Mouse (Mus musculus) spleen, postnatal 36 days (tissue): ENCODE results near the gene Rgsl1.
"Not testable (repeated sequence)": the region's sequence is repeated elsewhere in the genome, so short reads cannot be mapped to it uniquely, and the experiment has no call there.

Experiments used
- DNase-seq, 2 experiments: peaks; one replicate each; pipeline ENCODE4 v3.0.0; 2022; ENCODE audit warnings: low spot score in 2 of 2, mixed read lengths in 1 of 2

The Rgsl1 gene

DNA sequence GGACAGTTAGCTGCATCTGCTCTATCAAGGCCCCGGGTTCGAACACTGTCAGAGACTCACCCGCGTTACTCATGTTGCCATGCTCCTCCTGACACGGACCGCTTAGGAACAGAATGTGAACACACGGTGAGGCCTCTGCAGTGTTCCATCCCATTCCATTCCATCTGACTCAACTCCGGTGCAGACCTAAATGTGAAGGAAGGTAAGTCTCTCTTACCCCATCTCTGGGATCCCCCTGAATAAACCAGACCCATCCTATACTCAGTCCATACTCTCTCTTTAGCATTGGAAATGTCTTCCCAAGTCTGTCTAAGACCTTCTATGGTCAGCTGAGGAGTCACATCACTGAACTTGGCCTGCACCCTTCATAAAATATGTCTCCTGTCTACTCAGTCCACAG is at the start of gene Rgsl1:
Gene Rgsl1, minus strand, starts transcription at position 101 of the 400 bp plus-strand sequence.
- no peak for DNase-seq

DNA sequence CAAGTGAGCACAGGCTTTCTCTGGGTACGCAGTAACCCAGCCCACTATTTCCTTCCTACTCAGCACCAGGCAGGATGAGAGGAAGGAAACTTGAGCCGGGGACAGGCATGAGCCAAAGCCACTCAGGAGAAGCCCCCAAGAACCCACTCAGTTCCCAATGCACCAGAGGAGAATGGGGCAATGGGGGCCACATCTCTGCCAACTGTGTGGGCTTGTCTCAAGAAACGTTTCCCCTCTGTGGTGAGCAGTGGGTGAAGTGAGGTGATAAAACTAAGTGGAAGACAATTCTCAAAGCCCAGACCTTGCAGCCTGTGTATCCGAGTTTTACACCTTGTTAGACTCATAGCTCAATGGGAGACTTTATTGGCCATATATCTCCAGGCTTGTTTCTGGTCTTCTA is 47.5 kb upstream of the Rgsl1 start, which contains the start of gene Teddm1a:
Gene Teddm1a, plus strand, starts transcription at position 301 of the 400 bp plus-strand sequence.
- DNase-seq, result no peak

DNA sequence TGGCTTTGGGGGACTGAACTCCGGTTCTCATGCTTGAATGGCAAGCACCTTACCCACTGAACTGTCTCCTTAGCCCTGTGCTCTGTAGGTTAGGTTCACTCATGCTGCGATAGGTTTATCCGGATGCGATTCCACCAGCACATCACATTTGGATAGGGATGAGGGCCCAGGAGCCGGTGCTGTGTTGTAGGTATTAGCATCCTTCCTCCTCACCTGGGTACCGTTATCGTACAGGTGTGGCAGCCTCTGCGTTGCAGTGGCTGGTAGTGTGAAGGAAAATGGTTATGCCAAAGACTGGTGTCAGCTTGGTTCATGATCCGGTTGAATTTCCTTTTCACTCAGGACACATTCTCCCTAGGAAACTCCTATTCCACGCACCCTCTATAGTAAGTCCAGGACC is 46.2 kb upstream of the Rgsl1 start:
- DNase-seq, result no peak

DNA sequence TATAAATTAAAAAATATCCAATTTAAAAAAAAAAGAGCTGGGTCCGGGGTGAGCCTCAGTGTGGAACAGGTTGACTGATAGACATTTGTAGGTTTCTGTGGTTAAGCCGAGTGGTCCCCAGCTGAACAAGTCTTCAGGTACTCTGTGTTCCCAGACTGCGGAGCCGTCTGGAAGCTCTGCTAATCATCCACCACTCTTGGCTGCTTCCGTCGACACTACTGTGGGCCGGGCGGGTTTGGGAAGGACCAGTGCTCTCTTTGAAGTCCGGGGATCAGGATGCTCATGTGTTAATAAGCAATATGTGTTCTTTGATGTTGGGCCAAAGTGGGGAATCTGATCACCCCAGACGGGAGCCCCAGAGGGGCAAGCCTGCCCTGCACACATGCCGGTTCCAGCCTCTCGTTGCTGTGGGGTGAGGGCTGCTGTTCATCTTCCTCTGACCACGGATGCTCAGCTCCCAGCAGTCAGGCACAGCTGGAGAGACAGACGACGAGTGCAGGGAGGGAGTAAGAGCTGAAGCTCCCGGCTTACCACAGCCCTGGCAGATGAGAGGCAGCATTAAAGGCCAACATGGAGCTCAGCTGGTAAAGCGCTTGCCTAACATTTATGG is 42.2 kb upstream of the Rgsl1 start:
- DNase-seq, result no peak

DNA sequence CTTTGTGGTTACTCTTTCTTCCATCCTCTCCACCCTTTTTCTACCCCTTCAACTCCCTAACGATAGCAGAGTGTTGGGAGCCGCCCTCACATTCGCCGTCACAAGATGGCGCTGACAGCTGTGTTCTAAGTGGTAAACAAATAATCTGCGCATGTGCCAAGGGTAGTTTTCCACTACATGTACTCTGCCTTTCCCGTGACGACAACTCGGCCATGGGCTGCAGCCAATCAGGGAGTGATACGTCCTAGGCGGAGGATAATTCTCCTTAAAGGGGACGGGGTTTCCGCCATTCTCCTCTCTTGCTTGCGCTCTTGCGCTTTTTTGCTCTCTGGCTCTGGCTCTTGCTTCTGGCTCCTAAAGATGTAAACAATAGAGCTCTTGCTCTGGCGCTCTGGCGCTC is 36.4 kb upstream of the Rgsl1 start:
- DNase-seq, result peak; percentile 9

DNA sequence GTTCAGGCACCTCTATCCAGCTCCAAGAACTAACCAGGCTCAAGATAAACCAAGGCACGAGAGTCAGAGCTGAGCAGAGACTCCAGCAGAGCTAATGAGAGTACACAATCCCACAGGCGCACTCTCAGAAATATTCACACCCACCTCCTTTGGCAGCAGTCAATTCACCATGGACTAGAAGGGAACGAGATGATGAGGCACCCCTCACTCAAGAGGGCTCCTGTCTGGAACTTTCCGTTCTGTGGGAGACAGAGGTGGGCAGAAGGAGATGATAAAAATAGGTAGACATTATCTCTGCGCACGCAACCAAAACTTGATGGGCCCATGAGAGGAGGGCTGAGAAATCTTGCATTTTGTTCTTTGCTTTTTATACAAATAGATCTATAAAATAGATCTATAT is 30.1 kb upstream of the Rgsl1 start, which contains the start of gene Teddm1b:
Gene Teddm1b, plus strand, starts transcription at position 301 of the 400 bp plus-strand sequence.
- no peak for DNase-seq

DNA sequence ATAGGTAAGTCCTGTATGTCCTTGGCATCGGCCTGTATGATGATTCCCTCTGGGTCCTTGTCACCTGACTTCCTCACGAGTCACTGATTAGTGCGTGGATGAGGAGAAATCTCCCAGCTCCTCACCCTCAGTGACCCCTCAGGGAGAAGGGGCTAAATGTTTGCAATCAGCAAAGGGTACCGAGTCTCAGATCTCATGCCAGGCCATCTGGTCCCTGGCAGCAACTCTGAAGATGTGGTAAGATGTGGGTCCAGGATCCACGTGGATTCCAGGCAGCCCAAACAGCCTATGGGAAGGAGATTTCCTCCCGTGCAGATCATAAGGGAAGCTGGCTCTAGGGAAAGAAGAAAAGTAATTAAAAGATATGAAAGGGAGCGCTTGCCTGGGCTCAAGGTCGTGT is 12.0 kb upstream of the Rgsl1 start:
- DNase-seq, result no peak

DNA sequence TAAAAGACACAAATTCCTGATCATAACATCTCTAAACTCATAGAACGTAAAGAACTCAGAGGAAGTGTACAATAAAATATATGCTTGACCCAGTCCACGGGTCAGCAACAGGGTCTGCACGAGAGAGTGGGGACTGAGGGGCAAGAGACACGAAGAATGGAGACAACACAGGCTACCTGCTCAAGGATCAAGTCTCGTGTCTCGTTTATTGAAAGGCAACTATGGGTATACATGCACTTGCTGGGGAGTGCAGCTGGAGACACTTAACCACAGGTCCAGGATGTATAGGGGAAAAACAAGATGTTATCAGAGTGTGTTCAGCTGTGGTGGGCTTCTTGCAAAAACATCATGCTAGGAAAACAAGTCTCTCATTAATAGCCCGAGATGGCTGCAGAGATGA is 8.8 kb upstream of the Rgsl1 start:
- DNase-seq, result not testable (repeated sequence)

DNA sequence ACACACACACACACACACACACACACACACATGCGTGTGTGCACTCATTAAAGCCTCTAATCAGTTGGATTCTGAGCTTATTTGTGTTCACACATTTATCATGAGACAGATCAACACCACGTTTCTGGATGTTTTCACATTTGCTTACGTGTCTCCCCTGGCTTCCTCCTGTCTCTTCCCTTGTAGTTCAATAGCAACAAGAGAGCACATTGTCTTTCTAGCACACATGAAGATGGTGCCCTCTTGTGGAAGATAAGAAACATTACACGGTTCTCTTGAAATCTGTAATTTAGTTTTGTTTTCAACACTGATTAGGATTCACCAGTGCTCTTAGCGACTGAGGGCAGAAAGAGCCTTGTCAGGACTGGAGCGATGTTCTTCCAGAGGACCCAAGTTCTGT is 2.9 kb upstream of the Rgsl1 start:
- DNase-seq, result peak in 1 of 2 experiments; percentile 6

DNA sequence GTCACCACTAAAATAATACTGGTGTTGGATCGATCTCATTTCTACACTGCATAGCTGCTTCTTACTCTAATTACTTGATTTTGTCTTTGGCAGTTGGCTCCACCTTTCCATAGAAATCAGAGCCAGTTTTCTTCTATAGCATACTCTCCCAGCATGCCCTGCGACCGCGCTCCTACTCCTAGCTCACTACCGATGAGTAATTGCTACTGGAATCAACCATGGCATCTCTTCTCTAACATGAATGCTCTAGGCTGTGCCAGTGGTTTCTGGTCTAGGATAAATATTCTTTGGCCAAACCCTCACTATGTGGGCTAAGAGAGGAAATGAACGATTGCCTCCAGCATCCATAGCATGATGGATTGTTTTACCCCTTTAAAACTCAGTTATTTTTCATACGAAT is 2.5 kb upstream of the Rgsl1 start:
- DNase-seq, result no peak

DNA sequence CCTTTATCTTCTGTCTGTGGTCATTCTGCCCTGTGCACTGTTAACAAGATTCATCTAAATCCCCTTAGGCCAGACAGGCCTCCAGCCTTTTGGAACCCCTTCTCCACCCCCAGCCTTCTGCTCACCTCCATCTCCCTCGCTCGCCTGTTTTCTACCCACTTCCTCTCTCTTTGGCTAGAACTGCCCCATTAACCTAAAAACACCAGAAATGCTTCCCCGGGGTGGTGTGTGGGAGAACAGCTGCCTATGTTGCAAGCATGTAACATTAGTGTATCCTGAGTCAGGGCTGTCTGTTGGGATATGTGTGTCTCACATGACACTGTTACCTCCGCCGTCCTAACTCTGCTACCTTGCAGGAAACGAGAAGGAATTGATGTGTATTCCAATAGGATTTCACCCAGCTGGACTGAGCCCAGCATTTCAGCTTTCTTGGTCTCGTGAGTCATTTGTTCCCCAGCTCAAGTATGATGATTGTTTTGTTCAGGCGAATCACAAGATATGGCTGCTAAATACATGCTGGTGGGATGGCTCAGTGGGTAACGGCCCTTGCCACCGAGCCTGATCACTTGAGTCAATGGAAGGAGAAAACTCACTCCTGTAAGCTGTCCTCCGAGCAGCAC is 1.7 kb downstream of the Rgsl1 start:
- no peak for DNase-seq

DNA sequence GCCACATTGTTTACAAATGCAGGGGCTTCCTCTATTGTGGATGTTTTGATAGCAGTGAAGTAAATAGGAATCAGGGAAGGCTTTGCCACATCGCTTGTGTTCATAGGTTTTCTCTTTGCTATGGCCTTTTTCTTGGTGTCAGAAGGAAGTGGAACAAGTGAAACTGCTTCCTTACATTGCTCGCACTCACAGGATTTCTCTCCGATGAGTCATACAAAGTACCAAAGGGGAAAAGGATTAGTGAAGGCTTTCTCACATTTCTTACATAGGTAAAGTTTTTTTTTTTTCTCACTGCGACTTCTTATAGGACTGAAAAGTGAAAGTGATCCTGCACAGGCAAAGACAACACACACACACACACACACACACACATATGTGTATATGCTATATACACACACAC is 7.9 kb downstream of the Rgsl1 start:
- no peak for DNase-seq

DNA sequence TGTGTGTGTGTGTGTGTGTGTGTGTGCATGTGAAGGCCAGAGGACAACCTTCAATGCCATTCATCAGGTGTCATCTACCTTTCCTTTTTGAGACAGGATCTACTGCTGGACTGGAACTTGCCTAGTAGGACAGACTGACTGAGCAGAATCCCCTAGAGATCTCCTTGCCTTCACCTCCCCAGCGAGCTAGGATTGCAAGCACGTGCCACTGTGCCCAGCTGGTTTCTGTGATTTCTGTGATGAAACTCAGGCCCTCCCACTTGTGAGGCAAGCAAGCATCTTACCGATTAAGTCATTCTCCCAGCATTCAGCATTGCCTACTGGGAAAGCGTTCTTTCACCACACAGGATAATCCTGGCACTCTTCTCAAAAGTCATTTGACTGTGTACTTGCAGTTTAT is 13.2 kb downstream of the Rgsl1 start:
- no peak for DNase-seq

DNA sequence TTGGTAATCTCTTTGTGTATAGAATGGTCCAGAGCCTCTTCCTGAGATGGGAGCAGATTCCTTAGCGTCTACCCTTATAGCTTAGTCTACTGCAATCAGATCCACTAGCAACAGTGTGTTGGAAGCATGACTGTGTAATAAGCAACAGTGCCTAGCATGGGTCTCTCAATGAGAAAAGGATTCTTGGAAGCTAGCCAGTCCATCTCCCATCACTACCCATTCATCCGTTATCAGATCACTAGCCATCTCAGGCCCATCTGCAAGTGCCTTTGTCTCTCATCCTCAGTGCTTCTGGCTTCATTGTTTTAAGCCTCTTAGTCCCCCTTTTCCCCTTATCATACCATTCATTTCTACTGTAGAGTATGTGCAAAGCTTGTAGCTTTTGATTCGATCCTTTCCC is 23.7 kb downstream of the Rgsl1 start:
- no peak for DNase-seq

DNA sequence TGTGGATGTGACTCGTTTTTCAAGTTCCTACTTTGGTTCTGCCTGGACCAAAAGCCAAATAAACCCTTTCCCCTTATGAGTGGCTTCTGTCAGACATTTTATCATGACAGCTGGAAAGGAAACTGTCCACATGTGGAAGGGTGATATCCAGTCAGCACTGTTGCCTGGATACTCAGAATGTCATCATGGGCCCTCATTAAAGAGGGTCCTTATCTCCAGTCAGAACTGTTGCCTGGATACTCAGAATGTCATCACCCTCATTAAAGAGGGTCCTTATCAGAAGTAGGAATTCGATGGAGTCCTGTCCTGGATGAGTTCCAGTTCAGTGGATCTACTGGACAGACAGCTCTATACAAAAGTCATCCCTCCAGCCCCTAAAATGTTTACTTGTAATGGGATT is 29.7 kb downstream of the Rgsl1 start:
- no peak for DNase-seq

DNA sequence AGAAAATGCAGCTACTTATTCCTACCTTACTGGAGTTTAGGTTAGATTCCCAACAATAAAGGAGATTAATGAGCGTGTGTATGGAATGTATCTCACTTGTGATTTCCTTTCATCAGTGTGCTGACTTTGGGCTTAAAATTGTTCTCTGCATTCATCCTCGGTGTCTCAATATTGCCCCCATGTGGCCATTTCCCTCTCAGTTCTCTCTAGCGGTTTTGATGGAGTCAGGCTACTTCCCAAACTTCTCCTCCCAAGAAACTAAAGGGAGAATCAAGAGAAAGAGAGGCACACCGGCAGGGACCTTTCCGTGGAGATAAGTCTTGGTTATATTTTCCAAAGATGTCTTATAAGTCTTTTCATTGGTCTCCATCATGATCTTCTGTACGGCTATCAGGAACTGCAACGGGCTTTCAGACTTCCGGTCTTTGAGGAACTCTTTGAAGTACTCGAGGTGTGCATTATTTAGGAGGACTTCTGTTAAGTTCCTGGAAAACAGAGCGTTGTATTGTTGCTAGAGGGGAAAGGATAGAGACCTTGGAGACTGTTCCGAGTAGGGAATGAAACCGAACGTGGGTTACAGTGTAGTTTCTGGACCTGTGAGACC is 36.5 kb downstream of the Rgsl1 start:
- DNase-seq, result peak; percentile 44 to 46

DNA sequence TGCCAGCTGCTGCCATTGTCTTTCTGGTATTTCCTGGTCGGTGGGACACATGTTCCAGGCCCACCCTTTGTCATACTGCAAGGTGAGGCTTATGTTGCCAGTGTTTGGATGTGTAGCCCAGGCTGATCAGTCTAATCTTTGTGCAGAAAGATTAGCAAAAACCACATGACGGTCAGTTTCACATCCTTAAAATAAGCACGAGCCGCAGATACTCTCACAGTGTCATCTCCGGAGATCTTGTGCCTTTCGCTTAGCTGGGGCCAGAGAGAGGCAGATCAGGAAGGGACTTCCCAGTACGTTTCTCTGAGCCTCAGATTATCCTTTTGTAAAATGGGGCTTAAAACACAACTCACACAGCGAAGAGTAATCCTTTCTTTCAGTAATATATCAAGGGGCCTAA is 40.4 kb downstream of the Rgsl1 start:
- DNase-seq, result peak; percentile 47 to 58

DNA sequence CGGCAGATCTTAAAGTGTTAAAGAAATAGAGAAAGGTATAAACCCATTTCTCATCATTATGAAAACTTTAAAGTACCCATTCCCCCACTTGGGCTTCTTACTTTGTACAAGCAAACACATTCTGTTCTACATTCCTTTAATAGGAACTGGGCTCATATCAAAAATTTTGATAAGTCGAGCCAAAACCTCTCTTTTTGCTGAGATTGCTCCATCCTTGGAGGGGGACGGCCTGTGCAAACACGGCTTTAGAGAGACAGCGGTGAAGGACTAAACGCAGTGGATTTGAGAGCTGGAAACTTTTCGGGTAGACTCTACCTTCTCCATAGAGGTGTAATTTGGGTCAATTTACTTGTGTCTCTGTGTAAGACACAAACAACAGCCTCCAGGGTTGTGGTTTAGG is 41.3 kb downstream of the Rgsl1 start:
- DNase-seq, result no peak

DNA sequence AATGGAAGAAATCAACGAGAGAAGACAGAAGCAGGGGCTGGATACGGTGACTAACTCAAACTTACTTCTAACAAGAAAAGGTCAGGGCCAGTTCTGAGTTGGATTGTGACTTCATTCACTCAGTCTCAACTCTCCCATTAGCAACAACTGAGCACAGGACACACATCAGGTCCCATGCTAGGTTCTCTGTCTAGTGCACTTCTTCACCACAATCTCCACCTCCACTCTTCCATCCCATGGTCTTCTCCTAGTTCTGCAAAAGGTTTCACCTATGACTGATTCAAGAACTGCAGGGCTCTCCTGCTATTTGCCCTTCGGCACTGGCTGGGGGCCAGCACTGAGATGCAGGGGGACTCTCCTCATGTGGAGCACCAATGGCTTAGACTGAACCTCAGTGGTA is 49.7 kb downstream of the Rgsl1 start:
- no peak for DNase-seq

DNA sequence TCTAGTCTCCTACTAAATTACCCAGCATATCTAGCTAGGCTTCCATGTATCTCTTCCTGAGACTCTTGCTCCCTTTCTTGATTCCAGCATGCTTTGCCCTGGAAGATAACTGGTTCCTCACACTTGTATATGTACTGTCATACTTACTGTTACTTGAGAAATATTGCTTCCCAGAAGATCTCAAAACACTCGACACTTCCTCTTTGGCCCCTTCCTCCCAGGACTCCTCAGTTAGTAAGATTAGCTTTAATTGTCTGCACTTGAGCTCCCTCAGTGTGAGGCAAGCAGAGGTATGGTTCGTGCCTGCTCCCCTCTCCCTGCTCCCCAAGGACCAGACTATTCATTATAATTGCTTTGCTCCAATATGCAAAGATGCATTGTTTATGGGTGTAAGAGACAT is 53.2 kb downstream of the Rgsl1 start:
- DNase-seq, result no peak

DNA sequence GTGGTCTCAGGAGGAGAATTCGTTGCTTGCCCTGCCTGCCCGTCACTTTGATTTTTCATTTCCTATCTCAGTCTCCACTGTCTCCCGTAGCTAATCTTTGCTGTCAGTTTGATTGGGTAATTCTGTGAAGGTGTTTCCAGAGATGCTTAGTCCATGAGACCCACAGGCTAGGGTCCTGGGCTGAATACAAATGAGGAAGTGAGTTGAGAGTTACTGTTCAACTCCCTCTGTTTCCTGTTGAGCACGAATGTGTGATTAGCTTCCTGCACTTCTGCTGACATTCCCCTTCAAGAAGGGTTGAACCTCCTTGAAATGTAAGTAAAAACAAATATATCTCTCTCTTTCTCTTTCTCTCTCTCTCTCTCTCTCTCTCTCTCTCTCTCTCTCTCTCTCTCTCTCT is 58.3 kb downstream of the Rgsl1 start:
- DNase-seq, result no peak

DNA sequence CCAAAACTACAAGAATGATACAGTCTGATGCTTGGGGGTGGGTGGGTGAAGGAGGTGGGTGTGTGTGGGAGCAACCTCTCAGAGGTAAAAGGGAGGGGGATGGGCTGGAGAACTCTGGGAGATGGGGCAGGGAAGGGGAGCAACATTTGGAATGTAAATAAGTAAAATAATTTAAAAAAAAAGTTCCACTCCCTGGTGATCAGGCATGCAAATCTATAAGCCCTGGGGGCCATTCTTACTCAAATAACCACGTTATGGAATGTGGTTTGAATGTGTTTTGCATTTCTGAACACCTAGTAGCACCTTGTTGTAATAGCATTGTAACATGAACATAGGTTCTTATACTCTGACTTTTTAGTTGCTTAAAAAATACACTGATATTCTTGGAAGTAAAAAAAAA is 60.6 kb downstream of the Rgsl1 start:
- no peak for DNase-seq

DNA sequence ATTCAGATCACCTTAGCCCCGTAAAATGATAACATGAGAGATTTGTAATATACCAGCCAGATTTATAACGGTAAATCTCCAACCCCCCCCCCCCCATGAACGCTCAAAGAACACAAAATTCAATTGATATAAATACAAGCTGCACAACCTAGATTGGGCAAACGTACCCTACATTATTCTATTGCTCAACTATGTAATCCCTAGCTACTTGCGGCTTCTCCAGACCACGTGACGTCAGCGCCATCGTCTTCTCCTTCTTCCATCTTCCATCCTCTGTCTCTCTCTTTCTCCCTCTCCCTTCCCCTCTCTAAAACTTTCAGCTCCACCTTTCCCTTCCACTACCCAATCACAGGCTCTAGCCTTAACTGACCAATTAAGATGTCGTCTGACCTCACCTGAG is 65.7 kb downstream of the Rgsl1 start:
- no peak for DNase-seq
